Mouse (Mus musculus) embryonic facial prominence, embryonic 11.5 days (tissue): ENCODE results near the gene Blcap. TPM values are rescaled to one million over a fixed set of nuclear protein-coding genes. Genes with fewer than 3 reads are reported as not detected.

ENCODE experiments used
- ATAC-seq: fragments of 200-750 bp; cut with Nextera tagmentation; replicated peaks from 2 replicates; pipeline ENCODE4 v1.8.0; 2017; ENCODE audit warnings: low read depth; ENCODE audit not compliant: insufficient number of reproducible peaks, low FRiP score, low TSS enrichment
- DNase-seq: peaks from one replicate; pipeline ENCODE4 v3.0.0-alpha.2; 2015; ENCODE audit warnings: low spot score
- H3K27ac ChIP-seq: fragments of 300-500 bp; sonication (generic); replicated peaks from 2 replicates; pipeline ENCODE4 v1.5.1; 2014; ENCODE audit warnings: mild to moderate bottlenecking, low read depth, low read length, control low read depth
- H3K27me3 ChIP-seq: fragments of 300-500 bp; sonication (generic); 2 replicates; pipeline ENCODE4 v1.6.1; 2014; ENCODE audit warnings: mild to moderate bottlenecking, low read length, moderate library complexity, mixed read lengths; ENCODE audit not compliant: control insufficient read depth, insufficient read depth
- H3K36me3 ChIP-seq: fragments of 300-500 bp; sonication (generic); replicated peaks from 2 replicates; pipeline ENCODE4 v1.6.1; 2014; ENCODE audit warnings: low read depth, mild to moderate bottlenecking, low read length, moderate library complexity, mixed read lengths; ENCODE audit not compliant: control insufficient read depth, insufficient read depth
- H3K4me1 ChIP-seq: fragments of 300-500 bp; sonication (generic); 2 replicates; pipeline ENCODE4 v1.6.1; 2014; ENCODE audit warnings: low read length, mixed read lengths; ENCODE audit not compliant: control insufficient read depth, insufficient read depth
- H3K4me2 ChIP-seq: fragments of 300-500 bp; sonication (generic); 2 replicates; pipeline ENCODE4 v1.6.1; 2014; ENCODE audit warnings: low read depth, mild to moderate bottlenecking, control low read depth, low read length, moderate library complexity
- H3K4me3 ChIP-seq: fragments of 300-500 bp; sonication (generic); 2 replicates; pipeline ENCODE4 v1.5.1; 2014; ENCODE audit warnings: low read depth, low read length, control low read depth
- H3K9ac ChIP-seq: fragments of 300-500 bp; sonication (generic); replicated peaks from 2 replicates; pipeline ENCODE4 v1.6.1; 2014; ENCODE audit warnings: mild to moderate bottlenecking, control low read depth, low read length
- H3K9me3 ChIP-seq: fragments of 300-500 bp; sonication (generic); replicated peaks from 2 replicates; pipeline ENCODE4 v1.6.1; 2016; ENCODE audit warnings: mild to moderate bottlenecking, low read length, inconsistent platforms, mixed read lengths; ENCODE audit not compliant: control insufficient read depth
- WGBS: fragments of 180-500 bp; shearing (Covaris S2); extraction: QIAGEN DNeasy Blood & Tissue Kit; methylation state at CpG from one replicate; pipeline ENCODE4 v1.1.7; 2014; 5-methylcytosine and 5-hydroxymethylcytosine counted together
- polyA plus RNA-seq: library from polyadenylated mRNA; unstranded; fragments of >200 nt; fragmentation: Nextera tagmentation; extraction: Ambion mirVana; gene quantifications from 2 replicates; pipeline ENCODE4 v1.2.1, GENCODE M21; 2014

Gene Blcap
- polyA plus RNA-seq, 1 experiment from 2014 or later: 90.2 TPM

GRCm38 (mm10) chr2:157530056-157530955, 40.8 kb downstream of the Blcap start:
- no peak for DNase-seq

GRCm38 (mm10) chr2:157522556-157522955, 48.5 kb downstream of the Blcap start:
- no peak overlapping the region for H3K9ac ChIP-seq
- H3K9me3 ChIP-seq: no peaks in the 10 kb centered on the region
- no peaks in the 10 kb centered on the region for H3K36me3 ChIP-seq
- H3K4me1 ChIP-seq: no peaks in the 10 kb centered on the region
- H3K27me3 ChIP-seq: no peaks in the 10 kb centered on the region
- no peak overlapping the region for H3K4me3 ChIP-seq
- no peak overlapping the region for H3K27ac ChIP-seq
- no peak for DNase-seq
- no peak overlapping the region for H3K4me2 ChIP-seq
- 71% methylated on average over 3 of the region's 3 CpGs for WGBS
- ATAC-seq: peak; percentile 46; the same call in 1 of the 2 replicates

More at GRCm38 (mm10) chr2:157530056-157530955, 40.8 kb downstream of the Blcap start:
- Histone ChIP-seq H3K9ac (no peak overlapping the region), H3K27me3 (no peaks in the 10 kb centered on the region), H3K4me2 (no peak overlapping the region), H3K4me1 (peaks cover 4% of the 10 kb centered on the region), H3K4me3 (no peak overlapping the region), H3K9me3 (no peaks in the 10 kb centered on the region), H3K27ac (0 out of 2 replicates have a peak overlapping the region, but pooled peaks have one; percentile 7), H3K36me3 (no peaks in the 10 kb centered on the region)
- 72% methylated on average over 13 of the region's 13 CpGs for WGBS
- no peak for ATAC-seq

DNA sequence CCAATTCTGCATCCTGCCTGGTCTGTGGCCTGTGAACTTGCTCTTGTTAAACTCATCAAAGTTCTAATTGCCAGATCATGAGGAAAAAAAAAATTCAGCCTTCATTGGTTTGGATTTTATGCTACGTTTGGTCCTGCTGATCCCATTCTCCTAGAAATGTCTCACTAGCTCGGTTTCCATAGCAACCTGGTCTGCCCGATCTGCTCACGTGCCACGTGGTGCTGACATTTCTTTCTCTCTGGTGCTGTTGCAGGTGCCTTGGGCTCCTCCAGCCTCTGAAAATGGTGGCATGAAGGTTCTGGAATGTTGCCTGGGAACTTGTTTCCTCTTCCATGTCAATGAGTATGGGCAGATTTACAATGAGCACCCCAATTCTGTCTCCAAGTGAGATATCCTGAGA, 50.6 kb downstream of the Blcap start:
- DNase-seq: no peak

DNA sequence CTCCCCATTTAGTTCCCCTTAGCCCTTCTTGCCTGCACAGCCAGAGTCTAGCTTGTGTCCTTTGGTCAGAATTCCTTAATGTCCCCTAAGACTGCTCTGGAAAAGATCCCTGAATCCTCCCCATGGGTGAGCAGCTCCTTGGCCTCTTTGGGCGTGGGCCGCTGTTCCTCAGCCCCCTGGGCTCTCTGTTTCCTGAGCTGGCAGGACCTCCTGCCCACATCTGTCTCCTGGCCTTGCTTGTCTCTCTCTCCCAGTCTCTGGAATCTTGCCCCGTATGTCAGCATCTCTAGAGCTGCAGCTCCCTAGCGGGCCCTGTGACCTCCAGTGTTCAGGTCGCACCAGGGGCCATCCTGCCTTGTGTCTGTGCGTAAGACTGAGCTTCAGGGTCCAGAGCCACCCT, 51.6 kb downstream of the Blcap start:
- H3K9ac ChIP-seq: no peak overlapping the region
- H3K4me3 ChIP-seq: no peak overlapping the region
- H3K27ac ChIP-seq: no peak overlapping the region
- peaks cover 5% of the 10 kb centered on the region for H3K4me1 ChIP-seq
- H3K36me3 ChIP-seq: no peaks in the 10 kb centered on the region
- H3K9me3 ChIP-seq: no peaks in the 10 kb centered on the region
- H3K4me2 ChIP-seq: no peak overlapping the region
- WGBS: 51% methylated on average over 6 of the region's 6 CpGs
- ATAC-seq (no peak), DNase-seq (no peak)
- no peaks in the 10 kb centered on the region for H3K27me3 ChIP-seq

More for the DNA sequence above, 50.6 kb downstream of the Blcap start:
- H3K36me3 ChIP-seq: no peaks in the 10 kb centered on the region
- H3K9ac ChIP-seq: no peak overlapping the region
- no peak for ATAC-seq
- no peak overlapping the region for H3K4me3 ChIP-seq
- H3K27ac ChIP-seq: no peak overlapping the region
- H3K9me3 ChIP-seq: no peaks in the 10 kb centered on the region
- H3K27me3 ChIP-seq: no peaks in the 10 kb centered on the region
- H3K4me2 ChIP-seq: no peak overlapping the region
- WGBS: 38% methylated on average over 5 of the region's 5 CpGs
- H3K4me1 ChIP-seq: peaks cover 2% of the 10 kb centered on the region; the same call in 1 of the 2 replicates

DNA sequence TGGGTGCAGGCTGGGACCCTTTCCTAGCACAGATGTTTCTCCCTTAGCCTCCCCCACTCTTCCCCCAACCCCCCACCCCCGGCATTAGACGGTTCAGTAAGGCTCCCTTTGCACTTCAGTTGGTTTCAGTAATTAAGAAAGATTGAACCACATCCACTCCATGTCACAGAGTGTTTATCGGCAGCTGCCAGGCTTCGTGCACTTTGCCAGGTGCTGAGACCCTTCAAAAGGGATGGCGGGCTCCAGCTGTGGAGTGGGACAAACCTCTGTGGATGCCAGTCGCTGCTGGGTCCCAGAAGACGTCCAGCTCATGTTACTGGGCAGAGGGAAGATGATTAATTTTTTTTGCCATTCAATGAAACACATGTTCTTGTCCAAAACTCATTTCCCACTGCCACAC, 52.6 kb downstream of the Blcap start:
- Histone ChIP-seq H3K4me1 (peaks cover 15% of the 10 kb centered on the region), H3K9me3 (no peaks in the 10 kb centered on the region), H3K4me3 (no peak overlapping the region), H3K36me3 (no peaks in the 10 kb centered on the region), H3K9ac (no peak overlapping the region), H3K4me2 (no peak overlapping the region), H3K27ac (no peak overlapping the region; the same call in 1 of the 2 replicates), H3K27me3 (no peaks in the 10 kb centered on the region)
- 32% methylated on average over 7 of the region's 7 CpGs for WGBS
- ATAC-seq (no peak), DNase-seq (no peak)

- Histone ChIP-seq H3K27me3 (no peaks in the 10 kb centered on the region), H3K4me2 (no peak overlapping the region), H3K4me3 (no peak overlapping the region), H3K4me1 (peaks cover 16% of the 10 kb centered on the region), H3K36me3 (no peaks in the 10 kb centered on the region), H3K27ac (no peak overlapping the region), H3K9ac (no peak overlapping the region), H3K9me3 (no peaks in the 10 kb centered on the region)
- ATAC-seq: no peak
- WGBS: 62% methylated on average over 6 of the region's 6 CpGs
- DNase-seq: no peak
These were observed 53.5 kb downstream of the Blcap start for GRCm38 (mm10) chr2:157517526-157517925.

GRCm38 (mm10) chr2:157514353-157514752, 56.7 kb downstream of the Blcap start:
- Histone ChIP-seq H3K4me2 (no peak overlapping the region), H3K27ac (peak overlapping the region; percentile 85), H3K9ac (no peak overlapping the region; the same call in 1 of the 2 replicates), H3K4me1 (peaks cover 19% of the 10 kb centered on the region), H3K4me3 (no peak overlapping the region), H3K27me3 (no peaks in the 10 kb centered on the region), H3K9me3 (no peaks in the 10 kb centered on the region), H3K36me3 (no peaks in the 10 kb centered on the region)
- DNase-seq (peak; percentile 65), ATAC-seq (peak; percentile 63)
- 1% methylated on average over 4 of the region's 4 CpGs for WGBS

- Histone ChIP-seq H3K36me3 (no peaks in the 10 kb centered on the region), H3K4me1 (peaks cover 19% of the 10 kb centered on the region), H3K4me3 (no peak overlapping the region), H3K9me3 (no peaks in the 10 kb centered on the region), H3K9ac (peak overlapping the region; percentile 26; the same call in 1 of the 2 replicates), H3K27me3 (no peaks in the 10 kb centered on the region), H3K27ac (peak overlapping the region; percentile 85), H3K4me2 (no peak overlapping the region)
- DNase-seq: peak; percentile 76
- peak; percentile 41 for ATAC-seq
- WGBS: 8% methylated on average over 9 of the region's 9 CpGs
These were observed 57.3 kb downstream of the Blcap start for GRCm38 (mm10) chr2:157513737-157514208.
